Mouse (Mus musculus): Measurements from ENCODE around the gene Cpxm2.

- TF ChIP-seq CTCF (IDR thresholded peaks at IDR 0.05) (no peak), EP300 (IDR thresholded peaks at IDR 0.05) (no peak)
Observed at GRCm38 (mm10) chr7:132153725-132154147, 803 bp downstream of the Cpxm2 start.

All from lung, postnatal 0 days (tissue).